Mouse (Mus musculus): ENCODE measurements around the gene Jazf1. TPM values are rescaled to one million over a fixed set of nuclear protein-coding genes. Genes with fewer than 3 reads are reported as not detected.

Jazf1 gene
- polyA plus RNA-seq, 1 experiment from 2014 or later = 3.6 TPM

DNA sequence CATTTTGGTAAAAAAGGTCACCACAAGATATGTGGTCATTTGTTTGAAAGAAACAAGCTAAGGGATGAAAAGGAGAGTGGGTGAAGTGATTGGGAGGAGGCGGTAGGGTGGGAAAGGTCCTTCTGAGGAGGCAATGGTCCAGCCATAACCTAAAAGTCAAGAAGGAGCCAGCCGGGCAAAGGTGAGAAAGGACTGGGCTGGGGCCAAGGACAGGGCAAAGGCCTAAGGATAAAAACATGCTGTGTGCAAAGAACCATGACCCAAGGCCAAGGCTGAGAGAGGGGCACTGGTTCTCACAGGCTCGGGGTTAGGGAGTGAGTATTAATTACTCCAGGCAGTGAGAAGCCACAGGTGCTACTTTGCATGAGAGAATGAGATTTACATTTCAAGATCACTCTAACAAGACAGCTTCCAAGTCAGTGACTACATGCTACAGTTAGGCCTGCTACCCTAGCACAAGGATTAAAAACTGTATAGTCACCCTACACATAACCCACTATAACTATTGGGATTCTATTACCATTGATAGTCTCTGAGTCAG lies 151.5 kb downstream of the Jazf1 start:
- no peaks in the 10 kb centered on the region for H3K4me1 ChIP-seq (ENCODE audit: control insufficient read depth, insufficient read depth, low read length)
- no peak overlapping the region for H3K4me3 ChIP-seq (ENCODE audit: low read length)
- no peaks in the 10 kb centered on the region for H3K9me3 ChIP-seq (ENCODE audit: control insufficient read depth, low read length)
- H3K4me2 ChIP-seq (replicated peaks; ENCODE audit: low read depth, low read length) = no peak overlapping the region
- no peaks in the 10 kb centered on the region for H3K27me3 ChIP-seq (ENCODE audit: control insufficient read depth, insufficient read depth, low read length)
- no peak overlapping the region for H3K9ac ChIP-seq (ENCODE audit: low read depth, low read length)
- 52% methylated on average over 3 of the region's 3 CpGs for WGBS
- ATAC-seq (ENCODE audit: low FRiP score, low TSS enrichment) = no peak
- no peaks in the 10 kb centered on the region for H3K36me3 ChIP-seq (ENCODE audit: control insufficient read depth, insufficient read depth, low read length)
- no peak overlapping the region for H3K27ac ChIP-seq (ENCODE audit: low read depth, low read length)

DNA sequence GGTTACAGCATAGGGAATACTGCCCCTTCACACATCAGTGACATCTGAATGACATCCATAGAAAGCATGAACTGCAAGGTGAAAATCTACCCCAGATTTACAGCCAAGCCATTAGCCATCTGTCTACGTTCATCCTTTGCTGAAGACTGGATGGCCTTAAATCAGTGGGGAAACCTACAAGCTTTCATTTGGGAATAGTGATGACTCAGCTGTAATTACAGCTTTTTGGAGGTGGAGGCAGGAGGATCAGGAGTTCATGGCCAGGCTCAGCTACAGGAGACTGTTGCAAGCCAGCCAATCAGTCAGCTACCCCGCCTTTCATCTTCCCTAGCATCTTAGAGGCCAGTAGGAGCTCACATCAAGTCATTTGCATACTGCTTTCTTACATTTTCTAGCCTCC lies 153.5 kb downstream of the Jazf1 start:
- Histone ChIP-seq H3K4me2 (replicated peaks; ENCODE audit: low read depth, low read length) (no peak overlapping the region), H3K4me3 (ENCODE audit: low read length) (no peak overlapping the region), H3K4me1 (ENCODE audit: control insufficient read depth, insufficient read depth, low read length) (no peaks in the 10 kb centered on the region), H3K27ac (ENCODE audit: low read depth, low read length) (no peak overlapping the region), H3K27me3 (ENCODE audit: control insufficient read depth, insufficient read depth, low read length) (no peaks in the 10 kb centered on the region), H3K9me3 (ENCODE audit: control insufficient read depth, low read length) (no peaks in the 10 kb centered on the region), H3K9ac (ENCODE audit: low read depth, low read length) (no peak overlapping the region), H3K36me3 (ENCODE audit: control insufficient read depth, insufficient read depth, low read length) (no peaks in the 10 kb centered on the region)
- WGBS = 68% methylated on average over 2 of the region's 2 CpGs
- no peak for ATAC-seq (ENCODE audit: low FRiP score, low TSS enrichment)

DNA sequence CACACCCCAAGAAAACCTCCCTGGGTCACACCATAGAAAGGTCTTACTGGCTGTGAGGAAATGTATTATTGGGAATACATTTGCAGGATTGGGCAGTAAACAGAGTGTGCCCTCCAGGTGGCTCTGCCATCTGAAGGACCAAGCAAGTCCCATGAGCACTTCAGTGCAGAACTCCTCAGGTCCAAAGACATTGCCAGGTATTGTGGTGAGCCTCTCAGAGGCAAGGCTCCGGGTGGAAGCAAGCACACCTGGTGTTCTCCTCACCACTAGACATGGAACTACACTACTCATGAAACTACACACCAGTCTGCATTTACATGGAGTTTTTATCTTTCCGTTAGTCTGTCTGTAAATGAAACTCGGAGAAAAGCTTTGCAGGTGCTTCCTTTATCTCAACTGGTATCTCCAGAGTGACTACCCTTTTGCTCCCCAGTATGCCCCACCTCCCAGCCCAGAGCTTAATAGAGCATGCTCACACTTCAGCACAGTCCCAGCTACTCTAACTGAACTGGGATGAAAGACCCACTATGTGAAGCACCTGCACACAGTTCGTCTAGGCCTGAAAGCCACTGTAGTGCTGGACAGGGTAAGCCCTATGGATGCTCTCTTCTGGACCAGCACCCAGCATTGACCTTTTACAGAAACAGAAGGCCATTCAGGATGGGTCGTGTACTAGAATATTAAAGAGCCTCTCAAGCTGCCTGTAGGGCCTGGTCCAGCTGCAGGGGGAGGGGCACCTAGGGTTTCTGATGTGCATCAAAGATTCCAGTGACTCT lies 156.1 kb downstream of the Jazf1 start:
- 81% methylated on average over 5 of the region's 5 CpGs for WGBS
- Histone ChIP-seq H3K36me3 (ENCODE audit: control insufficient read depth, insufficient read depth, low read length) (no peaks in the 10 kb centered on the region), H3K27me3 (ENCODE audit: control insufficient read depth, insufficient read depth, low read length) (no peaks in the 10 kb centered on the region), H3K4me3 (ENCODE audit: low read length) (no peak overlapping the region), H3K9me3 (ENCODE audit: control insufficient read depth, low read length) (no peaks in the 10 kb centered on the region), H3K9ac (ENCODE audit: low read depth, low read length) (no peak overlapping the region), H3K27ac (ENCODE audit: low read depth, low read length) (no peak overlapping the region), H3K4me1 (ENCODE audit: control insufficient read depth, insufficient read depth, low read length) (no peaks in the 10 kb centered on the region), H3K4me2 (replicated peaks; ENCODE audit: low read depth, low read length) (no peak overlapping the region)
- no peak for ATAC-seq (ENCODE audit: low FRiP score, low TSS enrichment)

DNA sequence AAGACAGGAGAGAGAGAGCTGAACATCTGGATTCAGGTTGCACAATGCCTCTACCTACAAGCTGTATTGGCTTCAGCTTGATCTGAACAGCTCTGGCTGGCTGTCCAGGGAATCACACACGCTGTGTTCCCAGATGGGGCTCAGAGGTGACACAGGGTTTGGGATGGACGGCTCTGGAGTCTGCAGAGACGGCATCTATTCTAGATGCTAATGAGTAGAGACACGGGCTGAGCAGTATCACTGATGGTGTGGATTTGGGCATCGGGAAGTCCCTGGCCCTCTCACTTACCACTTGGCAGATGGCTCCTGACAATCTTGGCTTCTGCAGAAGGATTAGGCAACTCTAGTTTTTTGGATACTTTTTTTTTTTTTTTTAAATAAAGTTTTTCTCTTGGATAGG lies 161.6 kb downstream of the Jazf1 start:
- no peak overlapping the region for H3K4me2 ChIP-seq (replicated peaks; ENCODE audit: low read depth, low read length)
- H3K36me3 ChIP-seq (ENCODE audit: control insufficient read depth, insufficient read depth, low read length) = no peaks in the 10 kb centered on the region
- H3K4me1 ChIP-seq (ENCODE audit: control insufficient read depth, insufficient read depth, low read length) = no peaks in the 10 kb centered on the region
- no peak overlapping the region for H3K27ac ChIP-seq (ENCODE audit: low read depth, low read length)
- H3K9ac ChIP-seq (ENCODE audit: low read depth, low read length) = no peak overlapping the region
- no peaks in the 10 kb centered on the region for H3K27me3 ChIP-seq (ENCODE audit: control insufficient read depth, insufficient read depth, low read length)
- H3K9me3 ChIP-seq (ENCODE audit: control insufficient read depth, low read length) = no peaks in the 10 kb centered on the region
- ATAC-seq (ENCODE audit: low FRiP score, low TSS enrichment) = no peak
- 70% methylated on average over 5 of the region's 5 CpGs for WGBS
- H3K4me3 ChIP-seq (ENCODE audit: low read length) = no peak overlapping the region

DNA sequence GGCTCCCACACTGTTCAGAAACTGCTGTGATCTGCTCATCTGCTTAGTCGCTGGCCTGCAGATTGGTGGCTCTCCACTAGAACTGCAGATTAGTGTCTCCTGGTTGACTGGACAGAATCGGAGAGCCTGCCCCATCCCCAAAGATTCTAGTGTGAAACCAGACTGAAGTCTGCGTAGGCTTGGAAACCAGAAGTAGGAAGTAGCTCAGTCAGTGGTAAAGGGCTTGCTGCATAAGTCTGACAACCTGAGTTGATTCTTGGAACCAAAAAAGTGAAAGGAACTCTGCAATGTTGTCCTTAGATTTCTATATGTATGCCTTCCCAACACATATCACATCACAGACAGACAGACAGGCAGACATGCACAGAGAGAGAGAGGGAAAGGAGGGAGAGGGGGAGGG lies 163.3 kb downstream of the Jazf1 start:
- no peaks in the 10 kb centered on the region for H3K9me3 ChIP-seq (ENCODE audit: control insufficient read depth, low read length)
- no peaks in the 10 kb centered on the region for H3K4me1 ChIP-seq (ENCODE audit: control insufficient read depth, insufficient read depth, low read length)
- no peaks in the 10 kb centered on the region for H3K27me3 ChIP-seq (ENCODE audit: control insufficient read depth, insufficient read depth, low read length)
- no peak overlapping the region for H3K9ac ChIP-seq (ENCODE audit: low read depth, low read length)
- no peaks in the 10 kb centered on the region for H3K36me3 ChIP-seq (ENCODE audit: control insufficient read depth, insufficient read depth, low read length)
- ATAC-seq (ENCODE audit: low FRiP score, low TSS enrichment) = no peak
- H3K4me3 ChIP-seq (ENCODE audit: low read length) = no peak overlapping the region
- H3K4me2 ChIP-seq (replicated peaks; ENCODE audit: low read depth, low read length) = no peak overlapping the region
- 70% methylated on average over 3 of the region's 3 CpGs for WGBS
- no peak overlapping the region for H3K27ac ChIP-seq (ENCODE audit: low read depth, low read length)

DNA sequence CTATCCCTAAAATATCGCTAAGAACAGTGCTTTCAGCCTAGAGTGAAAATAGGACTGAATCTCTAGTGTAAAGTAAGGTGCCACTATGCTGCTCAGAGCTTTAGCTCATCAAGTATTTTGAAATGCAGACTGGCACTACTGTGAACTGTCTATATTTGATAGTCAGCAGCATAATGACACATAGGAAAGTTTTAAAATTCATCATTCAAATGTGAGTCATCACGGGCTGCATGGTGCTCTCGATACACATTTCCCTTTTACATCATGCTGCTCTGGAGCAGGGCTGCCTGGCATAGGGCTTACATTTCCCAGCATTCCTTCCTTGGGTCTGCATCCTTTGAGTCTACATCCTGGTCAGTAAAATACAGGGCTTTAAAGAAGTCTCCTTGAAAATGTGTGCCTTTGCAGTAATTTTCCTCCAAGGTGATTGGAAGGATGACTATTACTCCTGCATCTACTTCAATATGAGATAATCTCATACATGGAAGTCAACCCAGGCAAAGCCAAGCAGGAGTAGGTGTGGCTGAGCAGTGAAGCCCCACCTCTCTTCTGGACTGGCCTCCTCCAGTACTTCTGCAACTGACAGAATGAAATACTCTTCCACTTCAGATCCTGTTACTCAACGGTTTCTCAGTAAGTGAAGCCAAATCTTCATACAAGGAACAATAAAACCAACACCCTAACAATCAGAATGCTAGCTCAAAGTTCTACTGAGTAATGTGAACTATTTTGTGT lies 165.0 kb downstream of the Jazf1 start:
- H3K27me3 ChIP-seq (ENCODE audit: control insufficient read depth, insufficient read depth, low read length) = no peaks in the 10 kb centered on the region
- no peak overlapping the region for H3K9ac ChIP-seq (ENCODE audit: low read depth, low read length)
- WGBS = 80% methylated on average over 4 of the region's 4 CpGs
- no peak for ATAC-seq (ENCODE audit: low FRiP score, low TSS enrichment)
- no peak overlapping the region for H3K27ac ChIP-seq (ENCODE audit: low read depth, low read length)
- no peaks in the 10 kb centered on the region for H3K36me3 ChIP-seq (ENCODE audit: control insufficient read depth, insufficient read depth, low read length)
- no peaks in the 10 kb centered on the region for H3K4me1 ChIP-seq (ENCODE audit: control insufficient read depth, insufficient read depth, low read length)
- H3K9me3 ChIP-seq (ENCODE audit: control insufficient read depth, low read length) = no peaks in the 10 kb centered on the region
- no peak overlapping the region for H3K4me3 ChIP-seq (ENCODE audit: low read length)
- no peak overlapping the region for H3K4me2 ChIP-seq (replicated peaks; ENCODE audit: low read depth, low read length)

DNA sequence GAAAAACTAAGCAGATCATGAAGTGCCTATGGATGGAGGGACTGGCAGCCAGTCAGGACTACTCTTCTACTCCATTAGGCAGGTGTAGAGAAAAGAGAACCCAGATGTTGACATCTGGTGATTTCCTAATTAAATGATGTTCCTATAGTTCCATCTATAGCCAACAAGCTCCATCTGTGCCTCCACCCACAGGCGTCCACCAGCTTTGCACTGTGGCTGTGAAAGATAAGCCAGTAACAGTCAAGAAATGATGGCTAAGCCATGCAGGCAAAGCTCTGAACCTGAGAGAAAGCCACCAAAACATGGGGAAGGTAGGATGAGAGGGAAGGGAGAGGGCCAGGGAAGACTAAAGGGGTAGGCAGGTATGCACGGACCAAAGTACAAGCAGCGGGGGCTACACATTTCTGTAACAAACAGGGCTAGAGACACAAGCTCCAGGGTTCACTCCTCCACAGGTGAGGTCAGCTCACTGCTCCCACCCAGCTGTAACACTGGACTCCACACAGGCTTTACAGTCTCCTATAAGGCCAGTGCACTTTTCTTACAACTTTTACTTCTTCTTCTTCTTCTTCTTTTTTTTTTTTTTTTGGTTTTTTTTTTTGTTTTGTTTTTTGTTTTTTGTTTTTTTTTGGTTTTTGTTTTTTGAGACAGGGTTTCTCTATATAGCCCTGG lies 168.7 kb downstream of the Jazf1 start:
- H3K4me1 ChIP-seq (ENCODE audit: control insufficient read depth, insufficient read depth, low read length) = no peaks in the 10 kb centered on the region
- no peaks in the 10 kb centered on the region for H3K36me3 ChIP-seq (ENCODE audit: control insufficient read depth, insufficient read depth, low read length)
- WGBS = 87% methylated on average over 3 of the region's 3 CpGs
- H3K4me3 ChIP-seq (ENCODE audit: low read length) = no peak overlapping the region
- H3K27ac ChIP-seq (ENCODE audit: low read depth, low read length) = no peak overlapping the region
- H3K4me2 ChIP-seq (replicated peaks; ENCODE audit: low read depth, low read length) = no peak overlapping the region
- no peaks in the 10 kb centered on the region for H3K27me3 ChIP-seq (ENCODE audit: control insufficient read depth, insufficient read depth, low read length)
- no peaks in the 10 kb centered on the region for H3K9me3 ChIP-seq (ENCODE audit: control insufficient read depth, low read length)
- no peak for ATAC-seq (ENCODE audit: low FRiP score, low TSS enrichment)
- no peak overlapping the region for H3K9ac ChIP-seq (ENCODE audit: low read depth, low read length)

DNA sequence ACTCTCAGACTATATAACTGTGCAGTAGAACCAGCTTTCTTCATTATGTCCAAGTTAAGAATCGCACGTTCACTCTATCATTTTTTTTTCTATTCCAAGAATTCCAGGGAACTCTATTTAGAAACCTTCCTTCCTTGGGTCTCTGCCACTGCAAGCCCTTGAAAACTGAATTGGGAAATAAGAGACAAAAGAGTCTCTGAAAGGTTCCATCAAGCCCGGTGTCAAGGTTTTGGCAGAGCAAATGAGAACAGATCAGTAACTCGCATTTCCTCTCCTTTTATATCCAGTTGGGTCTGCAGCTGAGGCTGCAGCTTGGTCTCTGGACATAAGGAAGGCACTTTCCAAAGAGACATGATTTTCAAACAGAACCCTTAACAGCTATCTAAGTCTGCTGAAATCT lies 173.4 kb downstream of the Jazf1 start:
- H3K4me1 ChIP-seq (ENCODE audit: control insufficient read depth, insufficient read depth, low read length) = 0 out of 2 replicates have a peak, but pooled peaks cover 5% of the 10 kb centered on the region
- H3K4me3 ChIP-seq (ENCODE audit: low read length) = no peak overlapping the region
- no peak overlapping the region for H3K4me2 ChIP-seq (replicated peaks; ENCODE audit: low read depth, low read length)
- WGBS = 85% methylated on average over 4 of the region's 4 CpGs
- no peak for ATAC-seq (ENCODE audit: low FRiP score, low TSS enrichment)
- no peaks in the 10 kb centered on the region for H3K36me3 ChIP-seq (ENCODE audit: control insufficient read depth, insufficient read depth, low read length)
- no peak overlapping the region for H3K27ac ChIP-seq (ENCODE audit: low read depth, low read length)
- no peaks in the 10 kb centered on the region for H3K9me3 ChIP-seq (ENCODE audit: control insufficient read depth, low read length)
- no peaks in the 10 kb centered on the region for H3K27me3 ChIP-seq (ENCODE audit: control insufficient read depth, insufficient read depth, low read length)
- H3K9ac ChIP-seq (ENCODE audit: low read depth, low read length) = no peak overlapping the region

DNA sequence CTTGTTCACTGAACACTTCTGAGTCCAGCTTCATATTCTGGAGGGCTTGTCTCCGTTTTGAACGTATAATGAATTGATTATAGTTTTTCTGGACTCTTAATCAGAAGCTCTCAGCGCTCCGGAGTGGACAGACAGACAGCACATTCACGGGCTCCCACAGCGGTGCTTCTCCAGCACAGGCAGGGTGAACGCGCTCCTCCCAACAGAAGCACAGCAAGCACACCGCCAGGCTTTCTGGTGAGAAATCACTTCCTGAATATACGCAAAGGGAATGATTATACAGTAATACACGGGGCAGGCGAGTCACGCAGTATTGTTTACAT lies 174.0 kb downstream of the Jazf1 start:
- Histone ChIP-seq H3K4me3 (ENCODE audit: low read length) (no peak overlapping the region), H3K27ac (ENCODE audit: low read depth, low read length) (no peak overlapping the region), H3K9me3 (ENCODE audit: control insufficient read depth, low read length) (no peaks in the 10 kb centered on the region), H3K4me1 (ENCODE audit: control insufficient read depth, insufficient read depth, low read length) (0 out of 2 replicates have a peak, but pooled peaks cover 5% of the 10 kb centered on the region), H3K36me3 (ENCODE audit: control insufficient read depth, insufficient read depth, low read length) (no peaks in the 10 kb centered on the region), H3K9ac (ENCODE audit: low read depth, low read length) (no peak overlapping the region), H3K27me3 (ENCODE audit: control insufficient read depth, insufficient read depth, low read length) (no peaks in the 10 kb centered on the region), H3K4me2 (replicated peaks; ENCODE audit: low read depth, low read length) (no peak overlapping the region)
- WGBS = 71% methylated on average over 13 of the region's 13 CpGs
- no peak for ATAC-seq (ENCODE audit: low FRiP score, low TSS enrichment)
